Mouse (Mus musculus) spleen, postnatal 36 days (tissue): ENCODE data around the gene Pjvk.
"Not testable (repeated sequence)": the region's sequence is repeated elsewhere in the genome, so short reads cannot be mapped to it uniquely, and the experiment has no call there.

Source experiments
- DNase-seq, 2 experiments: peaks; one replicate each; pipeline ENCODE4 v3.0.0; 2022; ENCODE audit warnings: low spot score in 2 of 2, mixed read lengths in 1 of 2

Pjvk gene

DNA sequence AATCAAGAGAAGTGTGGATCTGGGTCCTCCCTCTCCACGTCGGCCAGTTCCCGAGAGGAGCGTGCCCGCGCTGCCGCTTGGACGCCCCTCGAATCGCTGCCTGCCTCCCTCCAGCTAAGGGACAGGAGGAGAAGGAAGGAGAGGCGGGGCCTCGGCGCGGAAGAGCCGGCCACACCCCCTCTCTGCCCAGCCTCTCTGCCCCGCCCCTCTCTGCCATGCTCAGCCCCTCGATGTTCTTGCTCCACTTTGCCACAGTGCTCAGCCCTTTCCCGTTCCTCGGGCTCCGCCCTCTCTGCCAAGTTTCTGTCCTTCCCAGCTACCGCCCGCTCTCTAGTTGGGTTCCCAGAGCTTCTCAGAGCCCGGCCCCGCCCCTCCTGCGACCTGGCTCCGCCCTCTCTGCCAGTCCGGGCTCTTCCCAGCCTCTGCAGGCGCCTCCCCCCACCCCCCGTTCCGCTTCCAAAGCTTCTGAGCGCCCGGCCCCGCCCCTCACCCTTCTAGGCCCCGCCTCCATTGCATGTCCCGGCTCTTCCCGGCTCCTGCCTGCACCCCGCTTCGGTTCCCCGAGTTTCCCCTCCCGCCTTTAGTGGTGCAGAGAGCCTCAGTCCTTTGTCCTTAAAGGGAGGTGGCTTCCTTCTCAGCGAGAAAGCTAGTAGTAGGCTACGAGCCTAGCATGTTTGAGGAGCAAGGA, at the start of gene Pjvk, which contains the start of gene Prkra:
TSS of gene Pjvk (plus strand) at position 594 of the 688 bp plus-strand sequence.
TSS of gene Prkra (minus strand) at position 133 of the 688 bp plus-strand sequence.
- DNase-seq: peak; percentile 82 to 87

DNA sequence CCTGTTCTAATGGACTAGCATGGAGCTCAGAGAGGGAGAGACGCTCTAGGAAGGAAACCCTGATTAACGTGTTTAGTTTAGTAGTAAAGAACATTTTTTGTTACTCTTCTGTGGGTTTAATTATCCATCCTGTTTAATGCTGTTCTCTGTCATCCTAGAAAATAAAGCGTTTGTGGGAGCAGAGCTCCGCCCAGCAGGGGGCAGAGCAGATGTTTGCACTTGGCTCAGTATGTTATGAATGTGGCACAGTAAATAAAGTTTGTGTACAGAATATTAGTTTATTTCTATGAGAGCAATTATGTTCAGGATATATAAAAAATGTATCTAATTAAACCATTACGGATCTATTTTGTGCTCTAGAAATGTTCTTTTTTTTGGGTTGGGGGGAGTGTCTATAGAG, 49.1 kb upstream of the Pjvk start:
- DNase-seq: no peak

DNA sequence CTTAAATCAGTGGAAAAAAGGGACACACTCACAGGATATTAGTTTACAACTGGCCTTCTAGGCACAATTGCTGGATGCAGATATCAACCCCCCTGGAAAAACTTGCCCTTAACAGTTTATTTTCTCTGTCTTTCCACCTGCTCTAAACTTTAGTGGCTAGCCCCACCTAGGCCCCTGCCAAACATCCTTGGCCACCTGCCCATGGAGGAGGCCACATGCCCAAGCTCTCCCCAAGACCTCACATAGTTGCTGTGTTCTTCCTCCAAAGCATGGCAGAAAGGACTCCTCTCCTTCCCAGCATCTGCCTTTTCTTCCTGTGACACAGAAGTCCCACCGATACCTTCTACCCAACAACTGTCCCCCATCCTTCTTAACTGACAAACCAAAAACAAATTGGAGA, 46.0 kb upstream of the Pjvk start:
- DNase-seq: no peak

DNA sequence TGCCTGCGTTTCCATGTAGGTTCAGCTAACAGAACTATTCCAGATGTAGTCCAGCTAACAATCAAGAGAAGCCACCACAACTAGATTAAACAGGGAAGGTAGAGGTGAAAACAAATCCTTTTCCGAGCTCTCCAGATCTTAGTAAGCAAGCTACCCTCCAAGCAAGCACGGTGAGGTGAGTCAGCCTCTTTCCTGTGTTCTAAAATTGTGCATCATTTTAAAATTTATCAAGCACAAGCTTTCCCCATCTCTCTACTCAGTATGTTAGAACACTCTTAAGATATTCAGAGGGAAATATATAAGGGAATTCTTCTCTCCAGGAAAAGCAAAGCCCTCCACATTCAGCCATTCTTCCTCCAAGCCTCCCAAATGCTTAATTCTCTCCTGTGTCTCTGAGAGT, 41.6 kb upstream of the Pjvk start:
- DNase-seq: no peak

DNA sequence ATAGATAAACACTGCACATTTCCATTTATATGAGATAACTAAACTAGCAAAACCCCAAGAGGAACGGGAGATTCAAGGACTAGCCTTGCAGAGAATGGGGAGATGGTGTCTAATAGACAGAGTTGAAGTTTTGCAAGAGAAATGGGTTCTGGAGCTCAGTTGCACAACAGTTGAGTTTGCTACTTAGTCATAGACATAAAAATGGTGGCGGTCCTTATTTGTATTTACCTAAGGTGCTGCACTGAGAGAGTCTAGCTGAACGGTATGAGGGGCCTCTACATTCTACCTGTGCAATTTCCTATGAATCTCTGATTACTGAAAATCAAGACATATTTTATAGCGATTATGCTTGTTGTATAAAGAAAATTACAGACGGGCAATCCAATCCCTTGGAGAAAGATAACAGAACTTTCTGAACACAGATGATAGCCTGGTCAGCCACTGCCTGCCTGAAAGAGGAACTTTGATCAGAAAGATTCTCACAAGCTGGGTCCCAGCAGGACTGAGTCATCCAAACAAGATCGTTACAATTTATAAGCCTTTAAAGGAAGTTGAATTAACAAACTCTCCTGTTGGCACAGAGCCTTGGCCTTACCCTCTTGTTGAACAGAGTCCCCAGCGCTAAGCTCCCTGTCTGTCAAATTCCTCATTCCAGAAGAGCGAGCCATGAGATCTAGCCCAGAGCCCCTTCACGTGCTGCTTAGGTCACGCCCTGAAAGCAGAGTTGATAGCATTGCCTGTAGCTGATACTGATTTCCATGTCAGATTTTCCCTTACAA, 37.8 kb upstream of the Pjvk start:
- DNase-seq: no peak

DNA sequence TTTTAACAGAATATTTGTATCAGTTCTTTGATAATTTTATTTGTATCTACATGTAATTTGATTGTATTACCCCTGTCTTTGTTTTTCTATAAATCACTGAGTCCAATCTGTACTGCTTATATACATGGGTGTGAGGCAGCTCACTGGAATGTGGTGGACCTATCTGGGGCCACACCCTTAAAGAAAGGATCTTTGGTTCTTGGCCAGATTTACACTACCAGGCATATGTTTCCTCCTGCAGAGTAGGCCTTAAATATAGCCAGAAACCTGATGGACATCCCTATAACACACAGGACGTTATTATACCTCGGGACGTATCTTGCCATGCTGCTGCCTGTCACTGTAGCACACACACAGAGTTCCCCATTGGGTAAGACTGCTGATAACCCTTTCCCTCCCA, 36.3 kb upstream of the Pjvk start:
- no peak for DNase-seq

- DNase-seq: no peak
Observed at GRCm38 (mm10) chr2:76618078-76618477, 30.2 kb upstream of the Pjvk start.

DNA sequence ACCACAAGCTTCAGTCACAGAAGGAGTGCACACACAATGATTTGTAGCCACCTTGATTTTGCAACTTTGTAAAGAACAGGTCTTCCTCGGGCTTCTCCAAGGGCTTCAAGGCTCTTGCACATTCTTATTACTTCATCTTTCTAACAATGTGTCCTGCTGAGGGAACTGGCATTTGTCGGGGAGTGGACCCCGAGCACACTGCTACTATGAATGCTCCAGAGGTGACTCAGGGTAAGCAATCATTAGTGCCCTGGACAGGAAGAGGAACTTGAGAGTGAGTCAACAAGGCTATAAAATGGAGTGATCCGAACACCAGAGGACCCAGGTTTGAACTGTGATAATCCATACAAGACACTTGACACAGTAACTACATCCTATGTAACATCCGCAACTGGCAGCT, 28.1 kb upstream of the Pjvk start:
- no peak for DNase-seq

DNA sequence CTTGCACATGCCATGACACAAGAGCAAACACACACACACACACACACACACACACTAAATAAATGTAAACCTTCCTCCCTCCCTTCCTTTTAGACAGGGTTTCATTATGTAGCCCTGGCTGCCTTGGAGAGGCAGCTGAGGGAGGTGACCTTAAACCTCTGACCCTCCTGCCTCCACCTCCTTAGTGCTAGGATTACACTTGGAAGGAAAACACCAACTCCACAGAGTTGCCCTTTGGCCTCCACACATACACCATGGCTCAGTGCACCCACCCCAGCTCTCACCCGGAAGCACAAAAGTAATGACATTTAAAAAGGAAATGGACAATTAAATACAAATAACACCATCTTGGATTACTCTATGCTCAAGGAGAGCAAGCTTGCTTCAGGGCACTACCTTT, 26.6 kb upstream of the Pjvk start:
- DNase-seq: no peak

DNA sequence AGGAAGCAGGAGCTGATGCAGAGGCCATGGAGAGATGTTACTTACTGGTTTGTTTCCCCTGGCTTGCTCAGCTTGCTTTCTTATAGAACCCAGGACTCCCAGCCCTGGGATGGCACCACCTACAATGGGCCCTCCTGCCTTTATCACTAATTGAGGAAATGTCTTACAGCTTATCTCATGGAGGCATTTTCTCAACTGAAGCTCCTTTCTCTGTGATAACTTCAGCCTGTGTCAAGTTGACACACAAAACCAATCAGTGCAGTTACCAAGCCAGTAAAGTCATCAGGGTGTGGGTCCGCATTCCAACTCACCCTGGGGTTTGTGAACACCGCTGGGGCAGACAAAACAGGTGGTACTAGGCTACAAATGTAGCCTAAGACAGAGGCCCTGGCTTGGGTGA, 26.0 kb upstream of the Pjvk start:
- DNase-seq: not testable (repeated sequence)

DNA sequence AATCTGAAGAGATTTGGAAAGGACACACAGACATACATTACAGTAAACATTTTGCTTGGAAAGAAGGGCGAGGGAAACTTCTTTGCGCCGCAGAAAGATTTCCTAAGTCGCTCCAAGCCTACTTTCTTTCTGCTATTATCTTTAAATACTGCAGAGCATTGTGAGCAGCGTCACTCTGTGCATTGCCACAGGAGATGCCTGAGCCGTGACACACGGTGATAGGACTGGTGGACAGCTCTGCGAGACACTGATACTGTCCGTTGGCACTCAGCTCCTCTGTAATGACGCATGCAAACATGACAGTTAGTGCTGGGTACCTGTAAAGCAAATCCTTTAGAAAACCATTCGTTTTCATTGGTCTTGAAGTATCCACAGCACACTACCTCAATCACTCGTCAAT, 18.0 kb upstream of the Pjvk start:
- no peak for DNase-seq

DNA sequence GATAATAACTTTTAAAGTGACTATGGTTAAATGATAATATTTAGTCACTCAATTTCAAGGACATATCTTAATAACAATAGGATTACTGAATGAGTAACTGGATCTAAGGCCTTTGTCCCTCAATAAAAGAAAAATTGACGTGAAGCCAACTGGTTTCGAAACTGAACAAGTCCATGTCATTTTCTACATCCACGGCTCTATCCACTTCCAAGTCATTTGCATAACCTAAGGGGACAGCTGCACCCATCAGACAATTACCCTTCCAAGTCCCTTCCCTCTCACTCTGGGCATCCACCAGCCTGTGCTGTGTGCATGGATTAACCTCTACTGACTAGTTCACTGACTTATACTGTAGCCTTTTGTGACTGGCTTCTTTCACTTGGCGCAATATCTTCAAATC, 16.7 kb upstream of the Pjvk start:
- DNase-seq: no peak

DNA sequence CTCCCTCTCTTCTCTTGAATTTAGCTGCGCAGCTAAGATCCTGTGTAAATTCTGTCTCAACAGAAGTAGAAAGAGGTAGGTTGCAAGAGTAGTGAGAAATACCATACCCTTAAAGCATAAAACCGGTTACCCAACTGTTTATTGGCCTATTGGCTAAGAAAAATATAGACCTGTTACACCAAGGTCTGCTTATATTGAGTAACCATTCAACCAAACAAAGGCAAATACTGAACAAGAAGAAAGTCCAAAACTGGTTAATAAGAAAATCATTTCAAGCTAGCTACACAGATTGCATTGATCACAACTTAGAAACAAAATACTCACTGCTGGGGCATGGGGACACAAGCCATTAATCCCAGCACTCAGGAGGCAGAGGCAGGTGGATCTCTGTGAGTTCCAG, 8.6 kb upstream of the Pjvk start:
- DNase-seq: no peak

- no peak for DNase-seq
Observed at GRCm38 (mm10) chr2:76643801-76644200, 4.5 kb upstream of the Pjvk start.

- peak in 1 of 2 experiments; percentile 8 for DNase-seq
Observed at GRCm38 (mm10) chr2:76647441-76647869, 821 bp upstream of the Pjvk start.

DNA sequence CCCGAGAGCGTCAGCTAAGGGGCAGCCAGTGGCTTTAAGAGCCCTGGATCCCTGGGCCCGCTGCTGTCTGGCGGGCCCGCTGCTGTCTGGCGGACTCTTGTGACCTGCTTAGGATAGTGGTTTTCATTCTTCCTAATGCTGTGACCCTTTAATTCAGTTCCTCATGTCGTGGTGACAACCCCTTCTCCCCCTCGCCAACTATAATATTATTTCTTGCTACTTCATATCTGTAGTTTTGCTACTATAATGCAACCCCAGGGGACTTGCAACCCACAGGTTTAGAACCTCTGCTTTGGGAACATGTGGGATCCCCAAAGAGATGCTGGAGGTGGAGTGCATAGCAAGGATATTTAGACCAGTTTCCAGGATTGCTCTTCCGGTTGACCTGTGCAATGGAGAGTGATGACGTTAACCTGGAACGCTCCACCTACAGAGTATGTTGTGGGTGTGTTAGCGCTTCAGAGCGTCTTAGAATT, 428 bp downstream of the Pjvk start:
- DNase-seq: no peak

DNA sequence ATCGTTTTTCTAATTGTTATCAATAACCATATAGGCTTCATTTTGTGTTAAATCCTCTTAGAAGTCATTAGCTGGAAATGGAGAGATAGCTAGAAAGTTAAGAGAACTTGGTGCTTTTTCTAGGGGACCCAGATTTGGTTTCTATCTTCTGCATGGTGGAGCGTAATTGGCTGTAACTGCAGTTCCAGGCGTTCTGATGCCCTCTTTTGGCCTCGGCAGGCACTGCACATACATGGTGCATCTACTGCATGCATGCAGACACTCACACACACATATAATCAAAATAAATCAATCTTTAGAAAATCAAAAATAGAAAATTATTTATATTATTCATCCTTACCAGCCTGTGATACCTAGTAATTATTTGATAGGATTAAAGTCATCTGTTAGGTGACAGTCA, 4.8 kb downstream of the Pjvk start:
- DNase-seq: no peak

DNA sequence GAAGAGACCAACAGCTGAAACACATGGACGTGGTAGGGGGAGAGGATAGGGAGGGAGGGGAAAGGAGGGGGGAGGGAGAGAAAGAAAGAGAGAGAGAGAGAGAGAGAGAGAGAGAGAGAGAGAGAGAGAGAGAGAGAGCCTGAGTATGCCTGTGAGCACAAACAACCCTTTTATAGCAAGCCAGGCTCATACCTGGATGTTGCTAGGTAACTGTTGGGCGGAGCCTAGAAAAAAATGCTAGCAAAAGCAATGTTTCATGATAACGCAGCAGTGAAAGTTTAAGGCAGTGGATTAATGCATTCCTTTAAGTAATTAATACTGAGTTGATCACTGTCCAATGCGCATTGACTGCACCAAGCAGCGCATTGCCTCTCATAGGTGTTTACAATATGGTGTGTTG, 6.4 kb downstream of the Pjvk start:
- no peak for DNase-seq

DNA sequence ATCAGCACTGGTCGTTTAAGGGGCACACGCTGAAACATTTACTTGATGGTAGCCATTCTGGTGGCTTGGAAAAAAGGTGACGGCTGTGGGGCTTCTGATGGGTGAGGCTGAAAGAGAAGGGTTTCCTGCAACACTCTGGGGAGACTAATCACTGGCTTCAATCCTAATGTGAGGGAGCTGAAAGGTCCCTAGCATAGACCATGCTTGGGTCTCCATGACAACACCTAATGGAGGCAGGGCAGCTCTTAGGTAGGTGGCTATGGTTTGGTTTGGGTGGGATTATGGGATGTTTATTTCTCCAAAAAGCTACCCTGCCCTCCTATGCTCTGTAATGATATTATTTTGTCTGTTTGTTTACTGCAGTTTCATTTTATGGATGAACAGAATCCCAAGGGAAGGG, 7.2 kb downstream of the Pjvk start:
- DNase-seq: no peak

DNA sequence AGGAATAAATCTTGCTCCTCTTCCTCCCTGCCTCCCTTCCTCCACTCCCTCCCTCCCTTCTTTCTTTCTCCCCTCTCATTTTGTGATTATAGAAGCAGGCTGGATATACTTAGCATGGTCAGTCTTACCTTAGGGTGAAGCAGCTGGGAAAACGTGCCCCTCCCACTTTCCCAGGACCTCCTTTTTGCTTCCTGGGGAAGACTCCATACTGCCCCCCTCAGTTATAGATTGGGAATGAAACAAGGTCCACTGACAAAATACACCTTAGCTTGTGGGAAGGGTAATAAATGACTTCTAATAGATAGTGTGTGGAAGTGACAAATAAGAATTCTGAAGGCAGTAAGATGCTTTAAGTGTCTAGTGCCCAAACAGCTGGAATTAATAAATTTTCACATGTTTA, 7.7 kb downstream of the Pjvk start:
- no peak for DNase-seq

DNA sequence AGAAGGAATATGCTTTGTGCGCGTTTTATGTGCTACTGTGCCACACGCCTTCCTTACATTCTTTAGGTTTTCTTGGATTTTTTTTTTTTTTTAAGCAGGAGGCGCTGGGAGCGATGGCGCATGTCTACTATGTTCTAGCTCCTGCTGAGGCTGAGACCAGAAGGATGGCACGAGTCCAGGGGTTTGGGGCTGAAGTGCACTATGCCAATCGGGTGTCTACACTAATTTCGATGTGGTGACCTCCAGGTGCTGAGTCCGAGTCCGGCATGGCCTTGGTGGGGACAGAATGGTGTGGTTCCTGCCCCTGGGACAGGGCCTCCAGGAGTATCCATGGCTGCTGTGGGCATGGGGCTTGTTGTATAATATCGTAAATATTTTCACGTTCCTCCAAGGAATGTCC, 10.3 kb downstream of the Pjvk start:
- no peak for DNase-seq

- DNase-seq: no peak
Observed at GRCm38 (mm10) chr2:76659419-76659818, 11.1 kb downstream of the Pjvk start.

GRCm38 (mm10) chr2:76665531-76665930, 17.3 kb downstream of the Pjvk start:
- no peak for DNase-seq
